Mouse (Mus musculus): ENCODE measurements around the gene Prrx2. TPM values are rescaled to one million over a fixed set of nuclear protein-coding genes. Genes with fewer than 3 reads are reported as not detected.
A peak's percentile ranks its signal among the peaks of the same experiment; 100 is the strongest.

Prrx2 gene
- polyA plus RNA-seq, 1 experiment from 2014 or later, result 47.0 TPM

- peaks cover 28 to 38% of the 10 kb centered on the region in 2 experiments for H3K4me1 ChIP-seq (ENCODE audit: control insufficient read depth in 2 of 2, insufficient read depth in 2 of 2, low read length in 2 of 2)
- H3K27ac ChIP-seq (replicated peaks in 1 of 2; ENCODE audit: control insufficient read depth in 1 of 2, insufficient read depth in 1 of 2, low read depth in 2 of 2, low read length in 2 of 2), result no peak overlapping the region
- ATAC-seq (ENCODE audit: insufficient number of reproducible peaks, insufficient read depth, low FRiP score, low read depth), result no peak
- no peak overlapping the region for H3K4me3 ChIP-seq (ENCODE audit: control insufficient read depth in 1 of 2, insufficient read depth in 1 of 2, low read depth in 1 of 2, low read length in 2 of 2)
- no peaks in the 10 kb centered on the region for H3K9me3 ChIP-seq (ENCODE audit: control insufficient read depth, low read length)
- H3K9ac ChIP-seq (ENCODE audit: low read length), result peak overlapping the region; percentile 34; the same call in 1 of the 2 replicates
- H3K36me3 ChIP-seq (ENCODE audit: control insufficient read depth, insufficient read depth, low read length), result 0 out of 2 replicates have a peak, but pooled peaks cover 4% of the 10 kb centered on the region
- no peak overlapping the region for H3K4me2 ChIP-seq (ENCODE audit: low read length)
- no peaks in the 10 kb centered on the region for H3K27me3 ChIP-seq (ENCODE audit: control insufficient read depth, insufficient read depth, low read length)
- 38% methylated on average over 20 of the region's 20 CpGs for WGBS
Measured at GRCm38 (mm10) chr2:30852771-30853313, 18.1 kb downstream of the Prrx2 start.

- no peak overlapping the region for H3K4me3 ChIP-seq (ENCODE audit: control insufficient read depth in 1 of 2, insufficient read depth in 1 of 2, low read depth in 1 of 2, low read length in 2 of 2)
- H3K27ac ChIP-seq (replicated peaks in 1 of 2; ENCODE audit: control insufficient read depth in 1 of 2, insufficient read depth in 1 of 2, low read depth in 2 of 2, low read length in 2 of 2), result no peak overlapping the region
- WGBS, result 81% methylated on average over 6 of the region's 6 CpGs
- no peak overlapping the region for H3K4me2 ChIP-seq (ENCODE audit: low read length)
- H3K36me3 ChIP-seq (ENCODE audit: control insufficient read depth, insufficient read depth, low read length), result no peaks in the 10 kb centered on the region
- peaks cover 22 to 33% of the 10 kb centered on the region in 2 experiments for H3K4me1 ChIP-seq (ENCODE audit: control insufficient read depth in 2 of 2, insufficient read depth in 2 of 2, low read length in 2 of 2)
- H3K9me3 ChIP-seq (ENCODE audit: control insufficient read depth, low read length), result no peaks in the 10 kb centered on the region
- H3K9ac ChIP-seq (ENCODE audit: low read length), result no peak overlapping the region
- no peaks in the 10 kb centered on the region for H3K27me3 ChIP-seq (ENCODE audit: control insufficient read depth, insufficient read depth, low read length)
- no peak for ATAC-seq (ENCODE audit: insufficient number of reproducible peaks, insufficient read depth, low FRiP score, low read depth)
Measured at GRCm38 (mm10) chr2:30857076-30857475, 22.3 kb downstream of the Prrx2 start.

DNA sequence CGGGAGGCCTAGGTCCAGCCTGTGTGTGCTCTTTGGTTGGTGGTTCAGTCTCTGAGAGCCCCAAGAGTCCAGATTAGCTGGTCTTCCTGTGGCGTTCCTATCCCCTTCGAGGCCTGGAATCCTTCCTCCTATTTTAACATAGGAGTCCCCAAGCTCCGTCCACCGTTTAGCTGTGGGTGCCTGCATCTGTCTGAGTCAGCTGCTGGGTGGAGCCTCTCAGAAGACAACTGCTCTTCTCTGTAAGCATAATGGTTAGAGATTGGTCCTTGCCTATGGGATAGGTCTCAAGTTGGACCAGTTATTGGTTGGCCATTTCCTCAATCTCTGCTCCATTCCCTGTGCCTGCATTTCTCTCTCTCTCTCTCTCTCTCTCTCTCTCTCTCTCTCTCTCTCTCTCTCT, 25.0 kb downstream of the Prrx2 start:
- Histone ChIP-seq H3K9ac (ENCODE audit: low read length) (no peak overlapping the region), H3K4me3 (ENCODE audit: control insufficient read depth in 1 of 2, insufficient read depth in 1 of 2, low read depth in 1 of 2, low read length in 2 of 2) (no peak overlapping the region), H3K27me3 (ENCODE audit: control insufficient read depth, insufficient read depth, low read length) (no peaks in the 10 kb centered on the region), H3K4me2 (ENCODE audit: low read length) (no peak overlapping the region), H3K36me3 (ENCODE audit: control insufficient read depth, insufficient read depth, low read length) (no peaks in the 10 kb centered on the region), H3K27ac (replicated peaks in 1 of 2; ENCODE audit: control insufficient read depth in 1 of 2, insufficient read depth in 1 of 2, low read depth in 2 of 2, low read length in 2 of 2) (peak overlapping the region in 1 of 2 experiments; percentile 15; a peak in 2 of 4 replicates), H3K4me1 (ENCODE audit: control insufficient read depth in 2 of 2, insufficient read depth in 2 of 2, low read length in 2 of 2) (peaks cover 33 to 46% of the 10 kb centered on the region in 2 experiments), H3K9me3 (ENCODE audit: control insufficient read depth, low read length) (no peaks in the 10 kb centered on the region)
- ATAC-seq (ENCODE audit: insufficient number of reproducible peaks, insufficient read depth, low FRiP score, low read depth), result no peak
- 54% methylated on average over 5 of the region's 5 CpGs for WGBS

- no peak for ATAC-seq (ENCODE audit: insufficient number of reproducible peaks, insufficient read depth, low FRiP score, low read depth)
- H3K4me1 ChIP-seq (ENCODE audit: control insufficient read depth in 2 of 2, insufficient read depth in 2 of 2, low read length in 2 of 2), result peaks cover 33 to 49% of the 10 kb centered on the region in 2 experiments
- no peak overlapping the region for H3K9ac ChIP-seq (ENCODE audit: low read length)
- no peak overlapping the region for H3K27ac ChIP-seq (replicated peaks in 1 of 2; ENCODE audit: control insufficient read depth in 1 of 2, insufficient read depth in 1 of 2, low read depth in 2 of 2, low read length in 2 of 2)
- H3K9me3 ChIP-seq (ENCODE audit: control insufficient read depth, low read length), result no peaks in the 10 kb centered on the region
- no peaks in the 10 kb centered on the region for H3K27me3 ChIP-seq (ENCODE audit: control insufficient read depth, insufficient read depth, low read length)
- WGBS, result 74% methylated on average over 4 of the region's 4 CpGs
- H3K4me3 ChIP-seq (ENCODE audit: control insufficient read depth in 1 of 2, insufficient read depth in 1 of 2, low read depth in 1 of 2, low read length in 2 of 2), result no peak overlapping the region
- no peaks in the 10 kb centered on the region for H3K36me3 ChIP-seq (ENCODE audit: control insufficient read depth, insufficient read depth, low read length)
- no peak overlapping the region for H3K4me2 ChIP-seq (ENCODE audit: low read length)
Measured at GRCm38 (mm10) chr2:30862081-30862480, 27.3 kb downstream of the Prrx2 start.

DNA sequence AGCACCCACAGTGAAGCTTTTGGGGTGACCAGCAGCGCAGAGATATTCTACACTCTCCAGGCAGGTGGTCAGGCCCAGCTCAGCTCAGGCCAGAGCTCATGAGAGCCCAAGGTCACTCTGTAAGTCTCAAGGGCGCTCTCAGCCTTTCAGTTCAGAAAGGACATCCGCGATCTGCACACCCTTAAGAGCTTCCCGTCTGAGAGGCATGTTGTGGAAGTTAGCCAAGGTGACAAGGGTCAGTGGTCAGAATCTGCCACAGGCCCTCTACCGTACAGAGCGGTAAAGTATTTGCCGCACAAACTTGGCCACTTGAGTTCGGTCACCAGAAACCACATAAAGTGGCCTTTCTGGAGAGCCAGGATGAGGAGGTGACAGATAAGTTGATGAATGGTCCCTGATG, 28.8 kb downstream of the Prrx2 start:
- H3K36me3 ChIP-seq (ENCODE audit: control insufficient read depth, insufficient read depth, low read length), result no peaks in the 10 kb centered on the region
- H3K4me1 ChIP-seq (ENCODE audit: control insufficient read depth in 2 of 2, insufficient read depth in 2 of 2, low read length in 2 of 2), result peaks cover 29 to 46% of the 10 kb centered on the region in 2 experiments
- peak overlapping the region; percentile 76 to 81 for H3K27ac ChIP-seq (replicated peaks in 1 of 2; ENCODE audit: control insufficient read depth in 1 of 2, insufficient read depth in 1 of 2, low read depth in 2 of 2, low read length in 2 of 2)
- peak; percentile 41; the same call in 1 of the 2 replicates for ATAC-seq (ENCODE audit: insufficient number of reproducible peaks, insufficient read depth, low FRiP score, low read depth)
- H3K9me3 ChIP-seq (ENCODE audit: control insufficient read depth, low read length), result no peaks in the 10 kb centered on the region
- peak overlapping the region; percentile 24; the same call in 1 of the 2 replicates for H3K4me2 ChIP-seq (ENCODE audit: low read length)
- no peak overlapping the region for H3K4me3 ChIP-seq (ENCODE audit: control insufficient read depth in 1 of 2, insufficient read depth in 1 of 2, low read depth in 1 of 2, low read length in 2 of 2)
- WGBS, result 16% methylated on average over 9 of the region's 9 CpGs
- H3K27me3 ChIP-seq (ENCODE audit: control insufficient read depth, insufficient read depth, low read length), result no peaks in the 10 kb centered on the region
- H3K9ac ChIP-seq (ENCODE audit: low read length), result peak overlapping the region; percentile 2; the same call in 1 of the 2 replicates

- peak overlapping the region; percentile 62 for H3K9ac ChIP-seq (ENCODE audit: low read length)
- ATAC-seq (ENCODE audit: insufficient number of reproducible peaks, insufficient read depth, low FRiP score, low read depth), result peak; percentile 14; the same call in 1 of the 2 replicates
- peak overlapping the region; percentile 76 to 81; a peak in 3 of 4 replicates for H3K27ac ChIP-seq (replicated peaks in 1 of 2; ENCODE audit: control insufficient read depth in 1 of 2, insufficient read depth in 1 of 2, low read depth in 2 of 2, low read length in 2 of 2)
- peak overlapping the region; percentile 6 to 21; a peak in 3 of 4 replicates for H3K4me3 ChIP-seq (ENCODE audit: control insufficient read depth in 1 of 2, insufficient read depth in 1 of 2, low read depth in 1 of 2, low read length in 2 of 2)
- H3K36me3 ChIP-seq (ENCODE audit: control insufficient read depth, insufficient read depth, low read length), result no peaks in the 10 kb centered on the region
- 11% methylated on average over 34 of the region's 35 CpGs for WGBS
- H3K4me2 ChIP-seq (ENCODE audit: low read length), result peak overlapping the region; percentile 57
- peaks cover 24 to 33% of the 10 kb centered on the region in 2 experiments for H3K4me1 ChIP-seq (ENCODE audit: control insufficient read depth in 2 of 2, insufficient read depth in 2 of 2, low read length in 2 of 2)
- no peaks in the 10 kb centered on the region for H3K27me3 ChIP-seq (ENCODE audit: control insufficient read depth, insufficient read depth, low read length)
- no peaks in the 10 kb centered on the region for H3K9me3 ChIP-seq (ENCODE audit: control insufficient read depth, low read length)
Measured at GRCm38 (mm10) chr2:30864968-30865381, 30.2 kb downstream of the Prrx2 start.

DNA sequence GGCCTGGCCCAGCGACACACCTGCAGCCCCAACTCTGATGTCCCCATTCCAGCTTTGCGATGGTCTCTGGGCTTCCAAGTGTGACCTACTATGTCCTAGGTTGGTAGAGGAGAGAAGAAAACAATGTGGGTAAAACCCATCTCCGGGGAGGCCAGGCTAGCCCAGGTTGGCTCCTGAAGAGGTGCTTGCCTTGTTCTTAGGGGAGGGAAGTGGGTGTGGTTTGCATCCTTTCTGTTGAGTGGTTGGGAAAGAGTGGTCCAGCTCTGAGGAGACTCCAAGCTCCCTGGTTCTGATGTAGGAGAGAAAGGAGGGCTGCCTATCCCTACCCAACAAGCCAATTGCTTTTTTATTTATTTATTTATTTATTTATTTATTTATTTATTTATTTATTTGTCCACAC, 30.7 kb downstream of the Prrx2 start:
- WGBS, result 59% methylated on average over 3 of the region's 3 CpGs
- Histone ChIP-seq H3K27me3 (ENCODE audit: control insufficient read depth, insufficient read depth, low read length) (no peaks in the 10 kb centered on the region), H3K27ac (replicated peaks in 1 of 2; ENCODE audit: control insufficient read depth in 1 of 2, insufficient read depth in 1 of 2, low read depth in 2 of 2, low read length in 2 of 2) (peak overlapping the region in 1 of 2 experiments; percentile 81; a peak in 1 of 4 replicates), H3K4me2 (ENCODE audit: low read length) (no peak overlapping the region), H3K4me3 (ENCODE audit: control insufficient read depth in 1 of 2, insufficient read depth in 1 of 2, low read depth in 1 of 2, low read length in 2 of 2) (no peak overlapping the region), H3K4me1 (ENCODE audit: control insufficient read depth in 2 of 2, insufficient read depth in 2 of 2, low read length in 2 of 2) (peaks cover 24 to 33% of the 10 kb centered on the region in 2 experiments), H3K9me3 (ENCODE audit: control insufficient read depth, low read length) (no peaks in the 10 kb centered on the region), H3K9ac (ENCODE audit: low read length) (no peak overlapping the region), H3K36me3 (ENCODE audit: control insufficient read depth, insufficient read depth, low read length) (no peaks in the 10 kb centered on the region)
- ATAC-seq (ENCODE audit: insufficient number of reproducible peaks, insufficient read depth, low FRiP score, low read depth), result no peak

- ATAC-seq (ENCODE audit: insufficient number of reproducible peaks, insufficient read depth, low FRiP score, low read depth), result no peak
- H3K27ac ChIP-seq (replicated peaks in 1 of 2; ENCODE audit: control insufficient read depth in 1 of 2, insufficient read depth in 1 of 2, low read depth in 2 of 2, low read length in 2 of 2), result no peak overlapping the region
Measured at GRCm38 (mm10) chr2:30870863-30871262, 36.1 kb downstream of the Prrx2 start.

More at GRCm38 (mm10) chr2:30870863-30871262, 36.1 kb downstream of the Prrx2 start:
- no peak overlapping the region for H3K4me2 ChIP-seq (ENCODE audit: low read length)
- no peak overlapping the region for H3K9ac ChIP-seq (ENCODE audit: low read length)
- H3K4me3 ChIP-seq (ENCODE audit: control insufficient read depth in 1 of 2, insufficient read depth in 1 of 2, low read depth in 1 of 2, low read length in 2 of 2), result no peak overlapping the region
- WGBS, result 75% methylated on average over 8 of the region's 8 CpGs
- H3K4me1 ChIP-seq (ENCODE audit: control insufficient read depth in 2 of 2, insufficient read depth in 2 of 2, low read length in 2 of 2), result peaks cover 28 to 36% of the 10 kb centered on the region in 2 experiments
- H3K9me3 ChIP-seq (ENCODE audit: control insufficient read depth, low read length), result no peaks in the 10 kb centered on the region
- H3K36me3 ChIP-seq (ENCODE audit: control insufficient read depth, insufficient read depth, low read length), result no peaks in the 10 kb centered on the region
- H3K27me3 ChIP-seq (ENCODE audit: control insufficient read depth, insufficient read depth, low read length), result no peaks in the 10 kb centered on the region
